Mouse (Mus musculus) hindbrain, embryonic 14.5 days (tissue): Measurements from ENCODE around the gene Trappc3. TPM values are rescaled to one million over a fixed set of nuclear protein-coding genes. Genes with fewer than 3 reads are reported as not detected.

ENCODE experiments used
- ATAC-seq: fragments of 200-750 bp; cut with Nextera tagmentation; 2 replicates; pipeline ENCODE4 v1.8.0; 2017; ENCODE audit warnings: moderate number of reproducible peaks, mild to moderate bottlenecking, moderate TSS enrichment, moderate library complexity; ENCODE audit not compliant: low FRiP score
- DNase-seq: peaks from one replicate; pipeline ENCODE4 v3.0.0-alpha.2; 2015; ENCODE audit warnings: low spot score
- H3K27ac ChIP-seq: fragments of 300-500 bp; sonication (generic); 2 replicates; pipeline ENCODE4 v1.5.1; 2014; ENCODE audit warnings: mild to moderate bottlenecking, moderate library complexity
- H3K27me3 ChIP-seq: fragments of 300-500 bp; sonication (generic); 2 replicates; pipeline ENCODE4 v1.6.1; 2014; ENCODE audit warnings: mild to moderate bottlenecking, low read length, mixed read lengths; ENCODE audit not compliant: control insufficient read depth, insufficient read depth
- H3K36me3 ChIP-seq: fragments of 300-500 bp; sonication (generic); replicated peaks from 2 replicates; pipeline ENCODE4 v1.6.1; 2014; ENCODE audit not compliant: control insufficient read depth, insufficient read depth
- H3K4me1 ChIP-seq: fragments of 300-500 bp; sonication (generic); replicated peaks from 2 replicates; pipeline ENCODE4 v1.6.1; 2014; ENCODE audit warnings: antibody characterized with exemption, low read length, mixed read lengths; ENCODE audit not compliant: control insufficient read depth, insufficient read depth
- H3K4me2 ChIP-seq: fragments of 300-500 bp; sonication (generic); replicated peaks from 2 replicates; pipeline ENCODE4 v1.6.1; 2014; ENCODE audit warnings: mild to moderate bottlenecking, moderate library complexity
- H3K4me3 ChIP-seq: fragments of 300-500 bp; sonication (generic); replicated peaks from 2 replicates; pipeline ENCODE4 v1.5.1; 2014; ENCODE audit warnings: mild to moderate bottlenecking, low read length
- H3K9ac ChIP-seq: fragments of 300-500 bp; sonication (generic); 2 replicates; pipeline ENCODE4 v1.6.1; 2014
- H3K9me3 ChIP-seq: fragments of 300-500 bp; sonication (generic); 2 replicates; pipeline ENCODE4 v1.6.1; 2016; ENCODE audit warnings: low read length; ENCODE audit not compliant: control insufficient read depth
- WGBS: fragments of 180-500 bp; shearing (Covaris S2); extraction: QIAGEN DNeasy Blood & Tissue Kit; methylation state at CpG from one replicate; pipeline ENCODE4 v1.1.7; 2014; 5-methylcytosine and 5-hydroxymethylcytosine counted together
- polyA plus RNA-seq: library from polyadenylated mRNA; unstranded; fragments of >200 nt; fragmentation: Nextera tagmentation; extraction: Ambion mirVana; gene quantifications from 2 replicates; pipeline ENCODE4 v1.2.1, GENCODE M21; 2014

Trappc3 gene
- polyA plus RNA-seq, 1 experiment from 2014 or later = 40.7 TPM

- ATAC-seq = peak; percentile 13; the same call in 1 of the 2 replicates
- no peaks in the 10 kb centered on the region for H3K27me3 ChIP-seq
- H3K4me2 ChIP-seq = peak overlapping the region; percentile 92
- peak overlapping the region; percentile 78 for H3K4me3 ChIP-seq
- DNase-seq = peak; percentile 51
- H3K36me3 ChIP-seq = no peaks in the 10 kb centered on the region
- H3K4me1 ChIP-seq = peaks cover 67% of the 10 kb centered on the region
- peak overlapping the region; percentile 94 for H3K27ac ChIP-seq
- no peaks in the 10 kb centered on the region for H3K9me3 ChIP-seq
- H3K9ac ChIP-seq = peak overlapping the region; percentile 92
- 0% methylated on average over 49 of the region's 50 CpGs for WGBS
Observed at GRCm38 (mm10) chr4:126255113-126256001, 6.8 kb upstream of the Trappc3 start.

GRCm38 (mm10) chr4:126256131-126256791, 5.9 kb upstream of the Trappc3 start, which contains the start of gene Map7d1:
Gene Map7d1, minus strand, starts transcription at chr4:126256343.
- peak within 1 kb of the TSS; percentile 92 for H3K4me2 ChIP-seq
- 0% methylated on average over 59 of the region's 59 CpGs for whole genome bisulfite sequencing
- no peaks in the 10 kb centered on the region for H3K36me3 ChIP-seq
- no peaks in the 10 kb centered on the region for H3K9me3 ChIP-seq
- H3K4me1 ChIP-seq = peaks cover 60% of the 10 kb centered on the region
- H3K9ac ChIP-seq = peak within 1 kb of the TSS; percentile 92
- DNase-seq (peak; percentile 81), ATAC-seq (peak; percentile 85)
- peak within 1 kb of the TSS; percentile 78 for H3K4me3 ChIP-seq
- H3K27ac ChIP-seq = peak within 1 kb of the TSS; percentile 94
- no peaks in the 10 kb centered on the region for H3K27me3 ChIP-seq

GRCm38 (mm10) chr4:126256967-126257881, 4.9 kb upstream of the Trappc3 start:
- Histone ChIP-seq H3K9me3 (no peaks in the 10 kb centered on the region), H3K4me1 (peaks cover 51% of the 10 kb centered on the region), H3K9ac (peak overlapping the region; percentile 92), H3K4me3 (peak overlapping the region; percentile 78), H3K27me3 (no peaks in the 10 kb centered on the region), H3K4me2 (peak overlapping the region; percentile 92), H3K36me3 (no peaks in the 10 kb centered on the region), H3K27ac (peak overlapping the region; percentile 94)
- DNase-seq (no peak), ATAC-seq (no peak)
- 4% methylated on average over 26 of the region's 26 CpGs for WGBS

- H3K9me3 ChIP-seq = no peaks in the 10 kb centered on the region
- H3K9ac ChIP-seq = 0 out of 2 replicates have a peak overlapping the region, but pooled peaks have one; percentile 0
- H3K4me2 ChIP-seq = no peak overlapping the region
- H3K36me3 ChIP-seq = no peaks in the 10 kb centered on the region
- ATAC-seq (no peak), DNase-seq (no peak)
- H3K4me3 ChIP-seq = no peak overlapping the region
- peaks cover 40% of the 10 kb centered on the region for H3K4me1 ChIP-seq
- H3K27me3 ChIP-seq = no peaks in the 10 kb centered on the region
- 30% methylated on average over 3 of the region's 3 CpGs for WGBS
- peak overlapping the region; percentile 61 for H3K27ac ChIP-seq
Observed at GRCm38 (mm10) chr4:126259063-126259462, 3.1 kb upstream of the Trappc3 start.

- H3K4me2 ChIP-seq = peak overlapping the region; percentile 31
Observed at GRCm38 (mm10) chr4:126259523-126260160, 2.5 kb upstream of the Trappc3 start.

GRCm38 (mm10) chr4:126260520-126261201, 1.5 kb upstream of the Trappc3 start:
- H3K4me2 ChIP-seq = no peak overlapping the region
- DNase-seq = no peak
- no peak overlapping the region for H3K9ac ChIP-seq
- no peaks in the 10 kb centered on the region for H3K27me3 ChIP-seq
- H3K9me3 ChIP-seq = no peaks in the 10 kb centered on the region
- peaks cover 33% of the 10 kb centered on the region for H3K4me1 ChIP-seq
- no peak for ATAC-seq
- H3K4me3 ChIP-seq = no peak overlapping the region
- H3K27ac ChIP-seq = peak overlapping the region; percentile 61; the same call in 1 of the 2 replicates
- H3K36me3 ChIP-seq = peaks cover 7% of the 10 kb centered on the region; the same call in 1 of the 2 replicates
- 12% methylated on average over 10 of the region's 10 CpGs for WGBS

More at GRCm38 (mm10) chr4:126259523-126260160, 2.5 kb upstream of the Trappc3 start:
- H3K4me1 ChIP-seq = peaks cover 34% of the 10 kb centered on the region
- no peaks in the 10 kb centered on the region for H3K9me3 ChIP-seq
- H3K27me3 ChIP-seq = no peaks in the 10 kb centered on the region
- no peaks in the 10 kb centered on the region for H3K36me3 ChIP-seq
- DNase-seq (peak; percentile 46), ATAC-seq (no peak)
- 3% methylated on average over 15 of the region's 15 CpGs for WGBS
- H3K27ac ChIP-seq = peak overlapping the region; percentile 61
- 0 out of 2 replicates have a peak overlapping the region, but pooled peaks have one; percentile 0 for H3K9ac ChIP-seq
- H3K4me3 ChIP-seq = no peak overlapping the region

GRCm38 (mm10) chr4:126261266-126261665, 859 bp upstream of the Trappc3 start:
- Histone ChIP-seq H3K4me1 (peaks cover 33% of the 10 kb centered on the region), H3K36me3 (peaks cover 7% of the 10 kb centered on the region; the same call in 1 of the 2 replicates), H3K27ac (no peak overlapping the region), H3K4me2 (no peak overlapping the region), H3K27me3 (no peaks in the 10 kb centered on the region), H3K4me3 (no peak overlapping the region), H3K9ac (no peak overlapping the region), H3K9me3 (no peaks in the 10 kb centered on the region)
- no peak for ATAC-seq
- 76% methylated on average over 6 of the region's 6 CpGs for WGBS
- DNase-seq = no peak

- ATAC-seq = no peak
- Histone ChIP-seq H3K36me3 (peaks cover 7% of the 10 kb centered on the region; the same call in 1 of the 2 replicates), H3K27ac (no peak overlapping the region)
Observed at GRCm38 (mm10) chr4:126261675-126262074, 450 bp upstream of the Trappc3 start.

More at GRCm38 (mm10) chr4:126261675-126262074, 450 bp upstream of the Trappc3 start:
- WGBS = 50% methylated on average over 7 of the region's 7 CpGs
- Histone ChIP-seq H3K9ac (no peak overlapping the region), H3K27me3 (no peaks in the 10 kb centered on the region), H3K4me2 (no peak overlapping the region), H3K4me3 (no peak overlapping the region), H3K4me1 (peaks cover 33% of the 10 kb centered on the region), H3K9me3 (no peaks in the 10 kb centered on the region)
- DNase-seq = no peak
